Mouse (Mus musculus): Measurements from ENCODE around the gene Vamp2. TPM values are rescaled to one million over a fixed set of nuclear protein-coding genes. Genes with fewer than 3 reads are reported as not detected.

Vamp2 gene
- polyA plus RNA-seq, 1 experiment from 2014 or later: 91.1 TPM

- Histone ChIP-seq H3K36me3 (ENCODE audit: control insufficient read depth, insufficient read depth) (peaks cover 88% of the 10 kb centered on the region), H3K9ac (ENCODE audit: low read length) (no peak overlapping the region), H3K4me2 (ENCODE audit: low read depth, low read length) (no peak overlapping the region), H3K4me3 (ENCODE audit: low read length) (no peak overlapping the region), H3K4me1 (ENCODE audit: control insufficient read depth, insufficient read depth, low read length) (peaks cover 14% of the 10 kb centered on the region), H3K27me3 (ENCODE audit: control insufficient read depth, insufficient read depth, low read length) (no peaks in the 10 kb centered on the region), H3K27ac (ENCODE audit: low read length) (no peak overlapping the region), H3K9me3 (replicated peaks; ENCODE audit: control insufficient read depth, low read length) (no peaks in the 10 kb centered on the region)
- 78% methylated on average over 6 of the region's 6 CpGs for WGBS
- ATAC-seq (replicated peaks; ENCODE audit: extremely low read depth, insufficient read depth, low FRiP score): no peak
Measured at GRCm38 (mm10) chr11:69105227-69105626, 16.9 kb downstream of the Vamp2 start.

GRCm38 (mm10) chr11:69105796-69106195 lies 17.5 kb downstream of the Vamp2 start:
- no peak overlapping the region for H3K9ac ChIP-seq (ENCODE audit: low read length)
- H3K4me2 ChIP-seq (ENCODE audit: low read depth, low read length): no peak overlapping the region
- no peaks in the 10 kb centered on the region for H3K27me3 ChIP-seq (ENCODE audit: control insufficient read depth, insufficient read depth, low read length)
- no peak for ATAC-seq (replicated peaks; ENCODE audit: extremely low read depth, insufficient read depth, low FRiP score)
- 90% methylated on average over 2 of the region's 2 CpGs for WGBS
- H3K36me3 ChIP-seq (ENCODE audit: control insufficient read depth, insufficient read depth): peaks cover 83% of the 10 kb centered on the region
- no peak overlapping the region for H3K4me3 ChIP-seq (ENCODE audit: low read length)
- H3K27ac ChIP-seq (ENCODE audit: low read length): no peak overlapping the region
- no peaks in the 10 kb centered on the region for H3K9me3 ChIP-seq (replicated peaks; ENCODE audit: control insufficient read depth, low read length)
- H3K4me1 ChIP-seq (ENCODE audit: control insufficient read depth, insufficient read depth, low read length): peaks cover 8% of the 10 kb centered on the region

GRCm38 (mm10) chr11:69106299-69106698 lies 18.0 kb downstream of the Vamp2 start:
- Histone ChIP-seq H3K9me3 (replicated peaks; ENCODE audit: control insufficient read depth, low read length) (no peaks in the 10 kb centered on the region), H3K36me3 (ENCODE audit: control insufficient read depth, insufficient read depth) (peaks cover 78% of the 10 kb centered on the region), H3K4me3 (ENCODE audit: low read length) (no peak overlapping the region)

GRCm38 (mm10) chr11:69106842-69107241 lies 18.6 kb downstream of the Vamp2 start:
- Histone ChIP-seq H3K4me3 (ENCODE audit: low read length) (no peak overlapping the region), H3K36me3 (ENCODE audit: control insufficient read depth, insufficient read depth) (peaks cover 73% of the 10 kb centered on the region), H3K9me3 (replicated peaks; ENCODE audit: control insufficient read depth, low read length) (no peaks in the 10 kb centered on the region), H3K9ac (ENCODE audit: low read length) (no peak overlapping the region), H3K27me3 (ENCODE audit: control insufficient read depth, insufficient read depth, low read length) (no peaks in the 10 kb centered on the region), H3K4me2 (ENCODE audit: low read depth, low read length) (no peak overlapping the region), H3K27ac (ENCODE audit: low read length) (no peak overlapping the region), H3K4me1 (ENCODE audit: control insufficient read depth, insufficient read depth, low read length) (peaks cover 10% of the 10 kb centered on the region)
- no peak for ATAC-seq (replicated peaks; ENCODE audit: extremely low read depth, insufficient read depth, low FRiP score)
- WGBS: 87% methylated on average over 11 of the region's 11 CpGs

More at GRCm38 (mm10) chr11:69106299-69106698, 18.0 kb downstream of the Vamp2 start:
- Histone ChIP-seq H3K4me1 (ENCODE audit: control insufficient read depth, insufficient read depth, low read length) (peaks cover 6% of the 10 kb centered on the region), H3K27me3 (ENCODE audit: control insufficient read depth, insufficient read depth, low read length) (no peaks in the 10 kb centered on the region), H3K4me2 (ENCODE audit: low read depth, low read length) (no peak overlapping the region), H3K27ac (ENCODE audit: low read length) (no peak overlapping the region), H3K9ac (ENCODE audit: low read length) (no peak overlapping the region)
- no peak for ATAC-seq (replicated peaks; ENCODE audit: extremely low read depth, insufficient read depth, low FRiP score)
- WGBS: 89% methylated on average over 11 of the region's 11 CpGs

GRCm38 (mm10) chr11:69107676-69108075 lies 19.4 kb downstream of the Vamp2 start:
- no peak overlapping the region for H3K9ac ChIP-seq (ENCODE audit: low read length)
- no peak for ATAC-seq (replicated peaks; ENCODE audit: extremely low read depth, insufficient read depth, low FRiP score)

GRCm38 (mm10) chr11:69108223-69108622 lies 19.9 kb downstream of the Vamp2 start:
- Histone ChIP-seq H3K9ac (ENCODE audit: low read length) (no peak overlapping the region), H3K4me2 (ENCODE audit: low read depth, low read length) (no peak overlapping the region), H3K4me3 (ENCODE audit: low read length) (no peak overlapping the region), H3K36me3 (ENCODE audit: control insufficient read depth, insufficient read depth) (peaks cover 60% of the 10 kb centered on the region), H3K27me3 (ENCODE audit: control insufficient read depth, insufficient read depth, low read length) (no peaks in the 10 kb centered on the region), H3K27ac (ENCODE audit: low read length) (no peak overlapping the region), H3K9me3 (replicated peaks; ENCODE audit: control insufficient read depth, low read length) (no peaks in the 10 kb centered on the region), H3K4me1 (ENCODE audit: control insufficient read depth, insufficient read depth, low read length) (peaks cover 15% of the 10 kb centered on the region)
- no peak for ATAC-seq (replicated peaks; ENCODE audit: extremely low read depth, insufficient read depth, low FRiP score)
- 92% methylated on average over 9 of the region's 9 CpGs for WGBS

More at GRCm38 (mm10) chr11:69107676-69108075, 19.4 kb downstream of the Vamp2 start:
- Histone ChIP-seq H3K27me3 (ENCODE audit: control insufficient read depth, insufficient read depth, low read length) (no peaks in the 10 kb centered on the region), H3K27ac (ENCODE audit: low read length) (no peak overlapping the region), H3K4me3 (ENCODE audit: low read length) (no peak overlapping the region), H3K36me3 (ENCODE audit: control insufficient read depth, insufficient read depth) (peaks cover 65% of the 10 kb centered on the region), H3K4me1 (ENCODE audit: control insufficient read depth, insufficient read depth, low read length) (peaks cover 15% of the 10 kb centered on the region), H3K9me3 (replicated peaks; ENCODE audit: control insufficient read depth, low read length) (no peaks in the 10 kb centered on the region), H3K4me2 (ENCODE audit: low read depth, low read length) (no peak overlapping the region)
- WGBS: 80% methylated on average over 11 of the region's 11 CpGs

- Histone ChIP-seq H3K9me3 (replicated peaks; ENCODE audit: control insufficient read depth, low read length) (no peaks in the 10 kb centered on the region), H3K27ac (ENCODE audit: low read length) (no peak overlapping the region), H3K27me3 (ENCODE audit: control insufficient read depth, insufficient read depth, low read length) (no peaks in the 10 kb centered on the region), H3K4me2 (ENCODE audit: low read depth, low read length) (no peak overlapping the region), H3K9ac (ENCODE audit: low read length) (no peak overlapping the region), H3K36me3 (ENCODE audit: control insufficient read depth, insufficient read depth) (peaks cover 49% of the 10 kb centered on the region), H3K4me1 (ENCODE audit: control insufficient read depth, insufficient read depth, low read length) (peaks cover 15% of the 10 kb centered on the region), H3K4me3 (ENCODE audit: low read length) (no peak overlapping the region)
- 79% methylated on average over 13 of the region's 13 CpGs for WGBS
- no peak for ATAC-seq (replicated peaks; ENCODE audit: extremely low read depth, insufficient read depth, low FRiP score)
Measured at GRCm38 (mm10) chr11:69109032-69109900, 21.0 kb downstream of the Vamp2 start.

- ATAC-seq (replicated peaks; ENCODE audit: extremely low read depth, insufficient read depth, low FRiP score): peak; percentile 66; the same call in 1 of the 2 replicates
Measured at GRCm38 (mm10) chr11:69110319-69111046, 22.2 kb downstream of the Vamp2 start.

More at GRCm38 (mm10) chr11:69110319-69111046, 22.2 kb downstream of the Vamp2 start:
- H3K4me1 ChIP-seq (ENCODE audit: control insufficient read depth, insufficient read depth, low read length): peaks cover 15% of the 10 kb centered on the region
- H3K9me3 ChIP-seq (replicated peaks; ENCODE audit: control insufficient read depth, low read length): no peaks in the 10 kb centered on the region
- 1% methylated on average over 29 of the region's 30 CpGs for WGBS
- H3K4me3 ChIP-seq (ENCODE audit: low read length): peak overlapping the region; percentile 58
- H3K4me2 ChIP-seq (ENCODE audit: low read depth, low read length): peak overlapping the region; percentile 69
- peak overlapping the region; percentile 69 for H3K27ac ChIP-seq (ENCODE audit: low read length)
- H3K27me3 ChIP-seq (ENCODE audit: control insufficient read depth, insufficient read depth, low read length): no peaks in the 10 kb centered on the region
- peak overlapping the region; percentile 69 for H3K9ac ChIP-seq (ENCODE audit: low read length)
- H3K36me3 ChIP-seq (ENCODE audit: control insufficient read depth, insufficient read depth): peaks cover 38% of the 10 kb centered on the region
